Mouse (Mus musculus): ENCODE results near the gene Sfi1.
A peak's percentile ranks its signal among the peaks of the same experiment; 100 is the strongest.
"Not testable (repeated sequence)": the region's sequence is repeated elsewhere in the genome, so short reads cannot be mapped to it uniquely, and the experiment has no call there.

Sfi1 gene

DNA sequence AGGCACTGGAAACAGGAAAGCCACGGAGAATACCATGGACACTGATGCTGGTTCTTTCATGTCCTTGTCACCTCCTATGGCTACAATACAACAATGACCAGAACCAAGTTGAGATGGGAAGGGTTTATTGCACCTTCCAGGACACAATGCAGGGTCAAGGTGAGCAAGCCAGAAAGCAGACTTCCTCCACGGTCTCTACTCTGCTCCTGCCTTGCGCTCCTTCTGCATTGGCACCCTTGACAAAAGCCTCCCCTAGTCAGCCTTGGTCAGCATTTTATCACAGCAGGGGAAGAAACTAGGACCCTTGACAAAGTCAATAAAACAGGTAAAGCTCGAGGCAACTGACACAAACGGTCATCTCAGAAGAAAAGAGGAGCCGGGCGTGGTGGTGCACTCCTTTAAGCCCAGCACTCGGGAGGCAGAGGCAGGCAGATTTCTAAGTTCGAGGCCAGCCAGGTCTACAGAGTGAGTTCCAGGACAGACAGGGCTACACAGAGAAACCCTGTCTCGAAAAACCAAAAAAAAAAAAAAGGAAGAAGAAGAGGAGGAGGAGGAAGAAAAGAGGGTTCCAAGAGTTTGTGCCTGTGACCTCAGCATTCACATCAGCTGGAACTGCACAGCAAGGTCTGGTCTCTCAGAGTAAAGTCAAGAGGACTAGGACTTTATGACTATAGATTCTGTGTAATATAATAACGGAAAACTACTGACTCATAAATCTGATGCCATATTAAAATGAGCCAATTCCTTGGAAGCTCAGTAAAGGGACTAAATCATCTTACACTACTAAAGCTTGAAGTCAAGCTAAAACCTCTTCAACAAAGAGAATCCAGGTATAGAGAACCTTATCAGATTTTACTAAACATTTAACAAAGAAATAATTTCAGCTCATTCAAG is 19.6 kb downstream of the Sfi1 start:
- peak; percentile 99 for DNase-seq

DNA sequence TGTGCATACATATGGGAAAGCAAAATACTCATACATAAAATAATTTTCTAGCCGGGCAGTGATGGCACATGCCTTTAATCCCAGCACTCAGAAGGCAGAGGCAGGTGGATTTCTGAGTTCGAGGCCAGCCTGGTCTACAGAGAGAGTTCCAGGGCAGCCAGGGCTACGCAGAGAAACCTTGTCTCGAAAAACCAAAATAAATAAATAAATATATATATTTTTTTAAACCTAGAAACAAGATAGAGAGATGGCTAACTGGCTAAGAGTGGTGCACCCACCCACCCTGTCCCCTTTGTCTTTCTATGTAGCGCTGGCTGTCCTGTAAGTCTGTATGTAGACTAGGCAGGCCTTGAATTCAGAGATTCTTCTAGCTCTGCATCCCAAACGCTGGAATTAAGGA is 20.7 kb downstream of the Sfi1 start:
- DNase-seq = peak; percentile 92

DNA sequence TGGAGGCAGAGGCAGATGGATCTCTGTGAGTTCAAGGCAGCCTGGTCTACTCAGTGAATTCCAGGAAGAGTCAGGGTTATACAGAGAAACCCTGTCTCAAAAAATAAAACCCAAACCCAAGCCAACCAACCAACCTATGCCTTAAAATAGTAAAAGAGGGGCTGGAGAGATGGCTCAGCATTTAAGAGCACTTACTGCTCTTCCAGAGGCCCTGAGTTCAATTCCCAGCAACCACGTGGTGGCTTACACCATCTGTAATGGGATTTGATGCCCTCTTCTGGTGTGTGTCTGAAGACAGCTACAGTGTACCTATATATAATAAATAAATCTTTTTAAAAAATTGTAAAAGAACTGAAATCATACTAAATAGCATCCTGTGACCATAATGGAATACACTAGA is 21.3 kb downstream of the Sfi1 start:
- peak; percentile 98 for DNase-seq

DNA sequence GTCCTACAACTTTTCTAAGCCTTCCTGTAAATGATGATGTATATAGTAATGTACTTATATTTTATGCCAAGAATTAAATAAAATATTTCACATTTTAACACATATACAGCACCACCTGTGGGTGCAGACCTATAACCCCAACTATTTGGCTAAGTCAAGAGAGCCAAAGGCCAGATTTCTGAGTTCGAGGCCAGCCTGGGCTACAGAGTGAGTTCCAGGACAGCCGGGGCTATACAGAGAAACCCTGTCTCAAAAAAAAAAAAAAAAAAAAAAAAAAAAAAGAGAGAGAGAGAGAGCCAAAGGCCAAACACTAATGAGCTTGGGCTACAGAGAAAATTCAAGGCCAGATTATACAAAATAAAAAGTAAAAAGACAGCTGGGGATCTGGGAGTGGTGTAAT is 24.2 kb downstream of the Sfi1 start:
- DNase-seq = peak; percentile 98

DNA sequence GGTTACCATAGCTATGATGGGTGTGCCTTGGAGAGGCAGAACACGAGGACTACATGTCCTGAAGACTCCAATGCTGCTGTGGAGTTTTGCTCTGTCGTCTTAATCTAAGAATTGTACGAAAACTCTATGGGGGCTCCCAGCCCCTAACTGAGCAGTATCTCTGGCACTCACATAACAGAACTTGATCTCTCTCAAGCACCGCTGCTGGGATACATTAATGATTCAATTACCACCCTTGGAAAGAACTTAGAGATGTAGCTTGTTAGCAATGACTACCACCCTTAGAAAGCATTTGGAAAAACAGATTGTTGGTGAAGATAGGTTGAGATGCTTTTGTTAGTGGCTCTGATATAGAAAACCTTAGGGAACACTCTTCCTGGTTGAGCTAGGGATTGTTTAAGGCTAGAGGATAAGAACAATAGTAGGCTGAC is 25.7 kb downstream of the Sfi1 start:
- DNase-seq = peak; percentile 98

DNA sequence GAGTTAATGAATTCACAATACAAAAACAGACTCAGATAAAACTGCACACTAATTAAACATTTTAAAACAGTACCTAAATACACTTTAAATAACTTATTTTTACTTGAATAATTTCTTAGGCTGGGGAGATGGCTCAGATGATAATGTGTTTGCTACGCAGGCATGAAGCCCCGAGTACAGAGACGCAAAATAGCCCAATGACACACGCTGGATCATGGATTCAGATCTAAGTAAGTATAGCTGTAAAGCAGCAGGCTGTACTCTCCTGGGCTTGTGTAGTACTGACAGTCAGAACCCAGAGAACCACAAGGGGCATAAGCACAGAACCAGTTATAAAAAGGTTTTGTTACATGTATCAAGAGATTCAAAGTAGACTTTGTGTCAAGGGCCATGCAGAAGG is 26.1 kb downstream of the Sfi1 start:
- peak; percentile 90 for DNase-seq

DNA sequence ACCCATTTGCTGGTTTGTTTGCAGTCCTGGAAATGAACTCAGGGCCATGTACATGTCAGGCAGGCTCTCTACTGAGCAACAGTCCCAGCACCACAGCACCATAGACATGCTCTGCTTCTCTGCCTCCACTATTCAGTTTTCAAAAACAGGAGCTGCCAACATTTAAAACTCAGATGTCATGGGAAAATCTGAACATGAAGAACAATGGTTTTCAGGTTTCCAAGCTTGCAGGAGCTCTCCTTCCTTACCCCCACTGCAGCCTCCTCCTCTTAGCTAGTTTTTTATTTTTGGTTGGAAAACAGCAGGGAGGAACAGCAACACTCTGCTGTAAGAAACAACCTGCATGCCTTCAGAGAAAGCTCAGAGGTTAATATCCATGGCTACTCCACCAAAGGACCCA is 26.9 kb downstream of the Sfi1 start:
- peak; percentile 92 for DNase-seq

DNA sequence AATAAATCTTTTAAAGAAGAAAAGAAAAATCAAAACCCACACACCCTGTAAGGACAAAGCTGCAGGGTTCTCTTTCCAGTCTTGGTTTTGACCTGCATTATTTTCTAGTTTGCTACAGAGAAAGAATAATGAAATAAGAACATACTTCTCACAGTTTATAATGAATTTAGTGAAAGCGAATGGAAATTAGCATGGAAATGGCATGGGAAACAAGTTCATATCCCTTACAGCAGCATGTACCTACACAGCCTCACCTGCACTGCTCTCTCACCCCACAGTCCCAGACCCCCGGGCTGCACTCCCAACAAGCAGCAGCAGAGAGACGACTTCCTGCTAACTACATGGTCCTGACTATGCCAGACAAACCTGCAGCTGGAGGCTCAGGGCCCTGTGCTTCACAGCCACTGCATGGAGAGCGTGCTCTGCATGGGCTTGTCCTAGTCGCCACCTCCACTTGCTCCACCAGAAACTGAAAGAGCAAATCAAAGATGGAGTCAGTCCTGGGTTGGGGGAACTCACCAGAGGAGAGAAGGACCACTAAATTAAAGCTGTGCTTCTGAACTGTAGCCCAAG is 28.0 kb downstream of the Sfi1 start:
- not testable (repeated sequence) for DNase-seq

DNA sequence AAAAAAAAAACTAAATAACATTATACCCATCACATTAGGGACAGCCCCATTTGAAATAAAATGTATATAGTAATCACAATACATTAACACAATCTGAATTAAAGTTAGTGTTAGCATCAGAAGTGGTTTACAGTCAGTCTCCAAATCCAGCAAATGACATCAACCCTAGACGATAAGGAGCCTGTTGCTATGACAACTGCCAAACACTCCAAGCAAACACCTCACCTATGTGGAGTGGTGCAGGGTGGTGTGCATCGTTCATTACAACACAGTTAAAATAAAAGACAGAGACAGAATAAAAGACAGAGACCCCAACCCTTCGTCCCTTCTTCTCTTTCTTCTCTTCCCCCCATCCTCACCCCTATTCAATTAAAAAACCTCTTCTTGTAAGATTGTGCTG is 29.6 kb downstream of the Sfi1 start:
- DNase-seq = not testable (repeated sequence)

DNA sequence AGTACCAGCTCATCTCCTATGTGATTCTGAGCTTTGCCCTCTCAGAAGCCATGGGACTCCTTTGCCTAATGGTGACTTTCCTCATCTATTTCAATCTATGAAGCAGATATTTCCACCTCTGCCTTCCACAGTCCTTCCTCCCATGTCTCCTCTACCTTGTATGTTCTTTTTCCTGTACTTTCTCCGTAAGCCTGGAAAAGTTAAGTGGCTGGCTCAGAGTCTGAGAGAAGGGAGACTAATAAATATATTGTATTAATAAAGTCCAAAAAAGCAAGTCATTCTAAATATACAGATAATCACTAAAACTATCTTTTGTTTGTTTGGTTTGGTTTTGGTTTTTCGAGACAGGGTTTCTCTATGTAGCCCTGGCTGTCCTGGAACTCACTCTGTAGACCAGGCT is 30.1 kb downstream of the Sfi1 start:
- DNase-seq = peak; percentile 93

DNA sequence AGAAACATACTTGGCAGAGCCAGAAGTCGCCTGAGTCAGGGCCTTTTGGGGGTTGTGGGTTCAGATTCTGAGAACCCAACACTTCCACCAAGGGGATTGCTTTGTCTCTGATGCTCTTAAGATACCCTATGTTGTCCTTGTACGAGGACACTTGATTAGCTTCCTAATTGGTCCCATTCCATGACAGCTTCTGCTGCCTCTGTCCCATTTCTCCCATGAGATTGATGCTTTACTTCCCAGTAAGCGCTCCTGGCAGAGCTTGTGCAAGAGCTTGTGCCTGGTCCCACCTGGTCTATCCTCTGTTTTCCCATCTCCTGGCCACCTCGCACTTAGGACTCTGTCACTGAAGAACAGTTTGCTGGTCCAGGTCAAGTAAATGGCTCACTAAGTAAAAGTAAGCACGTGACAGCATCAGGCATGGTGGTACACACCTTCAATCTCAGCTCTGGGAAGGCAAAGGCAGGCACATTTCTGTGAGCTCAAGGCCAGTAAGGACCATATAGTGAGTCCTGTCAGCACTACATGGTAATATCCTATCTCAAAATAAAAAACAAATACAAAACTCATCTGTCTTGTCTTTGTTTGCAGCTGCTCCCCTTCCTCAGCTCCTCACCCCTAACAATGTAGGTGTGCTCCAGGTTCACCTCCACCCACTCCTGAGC is 30.9 kb downstream of the Sfi1 start:
- peak; percentile 99 for DNase-seq

DNA sequence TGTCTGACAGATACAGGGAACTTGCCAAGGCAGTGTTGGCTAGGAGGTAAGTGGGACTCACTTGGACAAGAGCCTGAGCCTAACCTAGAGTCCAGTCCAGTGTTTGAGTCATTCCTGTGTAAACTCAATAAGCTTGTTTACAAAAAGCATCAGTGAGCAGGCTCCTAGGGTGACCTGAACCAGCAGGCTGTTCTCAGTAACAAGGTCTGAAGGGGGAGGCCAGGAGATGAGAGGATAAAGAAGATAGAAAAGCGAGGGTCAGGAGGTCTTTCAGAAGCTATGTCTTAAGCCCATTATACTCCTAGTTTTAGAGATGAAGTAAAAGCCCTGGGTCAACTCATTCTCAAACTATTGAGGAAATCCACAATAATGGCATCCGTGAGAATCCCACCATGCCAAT is 31.9 kb downstream of the Sfi1 start:
- peak; percentile 98 for DNase-seq

DNA sequence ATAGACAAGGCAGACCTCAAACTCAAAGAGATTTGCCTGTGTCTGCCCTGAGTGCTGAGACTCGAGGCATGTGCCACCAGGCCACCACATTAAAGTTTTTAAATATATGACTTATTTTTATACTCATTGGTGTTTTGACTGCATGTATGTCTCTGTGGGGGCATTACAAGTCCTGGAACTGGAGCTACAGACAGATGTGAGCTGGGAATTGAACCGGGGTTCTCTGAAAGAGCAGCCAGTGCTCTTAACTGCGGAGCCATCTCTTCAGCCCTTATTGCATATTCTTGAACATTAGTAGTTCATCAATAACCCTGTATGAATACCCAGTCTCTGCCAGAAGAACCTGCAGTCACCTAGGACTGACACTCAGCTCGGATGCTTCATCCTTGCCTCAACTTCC is 34.5 kb downstream of the Sfi1 start:
- not testable (repeated sequence) for DNase-seq

DNA sequence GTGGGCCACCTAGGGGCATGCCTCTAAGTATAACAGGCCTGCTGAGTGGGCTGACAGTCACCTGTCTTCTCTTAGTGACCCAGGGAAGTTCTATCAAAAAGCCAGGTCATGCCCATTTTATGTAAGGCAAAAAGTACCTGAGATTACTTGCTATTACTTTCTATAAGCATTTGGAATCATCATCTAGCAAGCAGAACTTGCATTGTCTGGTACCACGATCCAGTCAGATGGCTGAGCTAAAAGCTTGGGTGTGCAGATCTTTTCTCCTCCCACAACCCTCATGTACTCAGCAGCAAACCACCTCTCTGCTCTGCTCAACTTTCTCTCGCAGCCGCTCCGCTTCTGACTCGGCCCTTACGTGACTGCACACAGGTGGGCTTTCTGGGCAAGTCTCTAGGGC is 35.3 kb downstream of the Sfi1 start:
- peak; percentile 92 for DNase-seq

DNA sequence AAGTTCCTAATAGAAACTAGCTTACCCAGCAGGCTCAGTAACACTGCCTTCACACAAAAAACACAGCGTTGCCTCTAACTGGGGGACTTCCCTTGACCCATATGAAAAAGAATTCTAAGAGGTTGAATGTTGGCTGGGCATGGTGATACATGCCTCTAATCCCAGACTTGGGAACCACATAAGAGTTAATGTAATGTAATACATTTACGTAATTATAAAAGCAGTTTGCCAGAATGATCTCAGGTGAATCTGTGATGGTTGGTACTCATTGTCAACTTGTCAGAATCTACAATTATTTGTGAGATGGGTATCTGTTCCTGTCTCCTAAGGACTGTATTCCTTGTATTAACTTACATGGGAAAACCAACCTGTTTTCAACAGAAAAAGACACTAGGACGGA is 36.3 kb downstream of the Sfi1 start:
- peak; percentile 93 for DNase-seq

DNA sequence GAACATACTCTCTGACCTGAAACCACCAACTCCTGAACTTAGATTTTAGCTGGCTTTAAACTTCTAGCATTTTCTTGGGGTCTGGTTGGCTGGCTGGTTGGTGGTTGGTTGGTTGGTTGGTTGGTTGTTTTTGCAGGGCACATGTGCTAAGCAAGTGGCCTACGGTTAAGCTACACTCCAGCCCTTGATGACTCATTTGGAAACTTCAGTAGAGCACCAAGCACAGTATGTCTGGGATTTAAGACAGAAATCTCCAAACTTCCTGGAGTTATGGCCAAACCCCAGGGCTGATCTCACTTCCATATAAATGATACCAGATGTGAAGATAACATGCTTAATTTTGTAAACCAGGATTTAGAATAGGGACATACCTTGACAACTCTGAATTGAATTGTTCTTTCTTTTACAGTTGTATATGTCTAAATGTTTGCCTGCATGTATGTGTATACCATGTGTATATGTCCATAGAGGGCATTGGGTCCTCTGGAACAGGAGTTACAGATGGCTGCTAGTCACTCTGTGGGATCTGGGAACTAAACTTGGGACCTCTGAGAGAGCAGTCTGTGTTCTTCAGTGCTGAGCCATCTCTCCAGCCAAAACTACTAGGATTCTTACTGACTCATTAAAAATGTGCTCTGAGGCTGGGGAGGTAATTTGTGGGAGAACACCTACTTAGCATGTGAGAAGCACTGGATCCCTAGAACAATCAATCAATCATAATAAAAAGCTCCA is 39.4 kb downstream of the Sfi1 start:
- peak; percentile 99 for DNase-seq

DNA sequence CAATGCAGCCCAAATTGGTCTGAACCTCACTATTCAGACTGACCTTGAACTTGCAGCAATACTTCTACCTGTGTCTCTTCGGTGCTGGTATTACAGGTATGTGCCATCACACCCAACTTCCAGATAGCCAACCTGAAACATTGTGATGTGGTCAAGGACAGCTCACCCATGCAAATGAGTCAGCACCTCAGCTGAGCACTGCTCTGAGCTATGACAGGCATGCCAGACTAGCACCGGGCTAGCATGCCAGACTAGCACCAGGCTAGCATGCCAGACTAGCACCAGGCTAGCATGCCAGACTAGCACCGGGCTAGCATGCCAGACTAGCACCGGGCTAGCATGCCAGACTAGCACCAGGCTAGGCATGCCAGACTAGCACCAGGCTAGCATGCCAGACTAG is 41.9 kb downstream of the Sfi1 start:
- peak; percentile 97 for DNase-seq

DNA sequence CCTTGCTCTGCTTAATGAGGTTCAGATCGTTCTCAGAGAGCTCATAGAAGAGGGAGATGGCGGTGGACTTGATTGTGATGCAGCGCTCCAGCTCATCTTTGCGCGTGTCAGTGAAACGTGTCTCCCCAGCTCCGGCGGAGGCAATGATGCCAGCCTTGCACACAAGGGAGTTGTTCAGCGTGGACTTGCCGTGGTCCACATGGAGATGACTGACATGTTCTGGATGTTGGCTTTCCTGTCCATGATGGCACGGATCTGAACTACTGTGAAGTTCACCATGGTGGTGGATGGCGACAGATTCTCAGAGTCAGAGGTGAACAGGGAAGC is 42.6 kb downstream of the Sfi1 start:
- DNase-seq = not testable (repeated sequence)

DNA sequence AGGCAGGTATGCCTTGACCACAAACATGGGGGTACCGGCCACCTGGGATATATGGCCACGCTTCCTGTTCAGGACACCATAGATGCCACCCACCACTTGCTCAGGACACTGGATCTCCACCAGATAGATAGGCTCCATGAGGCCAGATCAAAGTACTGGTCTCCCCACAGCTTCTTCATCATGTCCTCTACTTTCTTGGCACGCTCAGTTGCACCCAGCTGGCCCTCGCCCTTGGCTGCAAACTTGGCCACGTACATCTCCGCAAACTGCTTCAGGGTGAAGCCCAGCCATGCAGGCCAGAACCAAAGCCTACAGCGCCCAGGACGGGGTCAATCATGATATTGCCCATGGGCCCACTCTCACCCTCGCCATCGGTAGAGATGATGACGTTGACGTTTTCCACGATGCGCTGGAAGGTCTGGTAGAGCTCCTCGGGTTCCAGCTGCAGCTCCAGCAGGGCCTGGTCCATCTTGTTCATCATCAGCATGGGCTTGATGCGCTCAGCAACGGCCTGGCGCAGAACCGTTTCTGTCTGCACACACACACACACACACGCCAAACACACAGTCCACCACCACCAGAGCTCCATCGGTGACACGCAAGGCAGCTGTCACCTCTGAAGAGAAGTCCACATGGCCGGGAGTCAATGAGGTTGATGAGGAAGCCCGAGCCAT is 43.1 kb downstream of the Sfi1 start:
- DNase-seq = peak; percentile 97

DNA sequence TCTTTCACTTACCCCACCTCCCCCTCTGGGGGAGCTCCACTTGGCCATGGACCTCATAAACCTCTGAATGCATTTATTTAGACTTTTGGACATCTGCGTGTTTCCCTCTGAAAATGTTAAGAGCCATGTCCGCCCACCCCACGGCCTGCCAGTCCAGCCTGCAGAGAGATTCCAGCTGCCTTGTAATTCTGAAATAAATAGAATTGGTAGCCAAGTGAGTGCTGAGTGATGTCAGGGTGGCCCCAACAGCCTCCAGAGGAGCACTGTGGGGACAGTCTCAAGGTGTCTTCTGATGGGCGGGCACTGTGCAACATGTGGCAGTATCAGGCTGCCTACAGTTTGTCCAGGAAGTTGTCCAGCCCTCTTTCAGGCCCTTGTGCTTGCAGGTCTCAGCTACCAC is 43.8 kb downstream of the Sfi1 start:
- DNase-seq = peak; percentile 91

DNA sequence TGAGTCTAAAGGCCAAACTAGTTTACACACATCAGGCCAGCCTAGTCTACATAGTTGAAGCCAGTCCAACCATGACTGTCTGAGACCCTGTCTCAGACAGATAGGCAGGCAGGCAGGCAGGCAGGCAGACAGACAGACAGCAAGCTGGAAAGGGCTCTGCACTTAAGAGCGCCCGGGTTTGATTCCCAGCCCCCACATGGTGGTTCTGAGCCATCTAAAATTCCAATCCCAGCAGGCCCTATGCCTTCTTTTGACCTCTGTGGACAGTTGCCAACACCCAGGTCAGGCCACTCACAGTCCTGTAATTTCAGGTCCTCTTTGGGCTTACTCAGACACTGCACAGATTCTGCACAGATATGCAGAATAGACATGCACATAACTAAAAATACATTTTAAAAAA is 46.5 kb downstream of the Sfi1 start:
- not testable (repeated sequence) for DNase-seq

DNA sequence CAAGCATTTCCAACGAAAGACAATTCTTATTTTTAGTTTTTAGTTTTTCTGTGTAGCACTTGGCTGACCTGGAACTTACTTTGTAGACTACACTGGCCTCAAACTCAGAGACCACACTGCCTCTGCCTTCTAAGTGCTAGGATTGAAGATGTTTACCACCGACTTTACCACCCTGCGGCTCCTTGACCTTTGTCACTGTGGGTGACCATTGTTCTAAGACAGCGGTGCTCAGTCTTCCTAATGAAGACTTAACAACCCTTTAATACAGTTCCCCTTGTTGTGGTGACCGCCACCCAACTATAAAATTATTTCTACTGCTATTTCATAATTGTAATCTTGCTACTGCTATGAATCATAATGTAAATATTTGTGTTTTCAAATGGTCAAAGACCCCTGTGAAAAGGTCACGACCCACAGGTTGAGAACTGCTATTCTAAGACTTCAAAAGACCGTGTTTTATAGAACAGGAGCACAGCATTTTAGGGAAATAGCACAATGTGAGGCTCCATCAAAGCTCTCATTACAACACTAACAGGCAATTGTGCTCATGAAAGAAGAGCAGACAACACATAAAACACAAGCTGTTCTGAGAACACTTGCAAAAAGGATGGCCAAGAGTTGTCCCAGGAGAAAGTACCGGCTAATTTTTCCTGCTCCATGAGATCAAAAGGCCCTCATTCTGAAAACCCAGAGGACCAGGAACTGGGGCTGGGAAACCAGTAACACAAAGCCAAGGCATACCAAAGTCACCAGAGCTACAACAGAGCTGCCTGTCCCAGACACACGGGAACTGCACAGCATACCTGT is 47.7 kb downstream of the Sfi1 start:
- not testable (repeated sequence) for DNase-seq

All from heart, adult 11 months (tissue).